Mouse (Mus musculus) v-Abl transformed pro-B cells (cell line): ENCODE data around the gene Sat2.

Experiments used
- in situ Hi-C, 2 experiments: fragments of 400-800 bp; cut with MboI; formaldehyde crosslinking; loops; one replicate each; pipeline ENCODE4 v1.15.1; 2025; ENCODE audit not compliant: unreplicated experiment in 2 of 2

Gene Sat2

GRCm38 (mm10) chr11:69621571-69622268 lies at the start of gene Sat2:
TSS of gene Sat2 (plus strand) at chr11:69622024.
- in situ Hi-C loops, result loop anchor here in 1 of 2 experiments (5.0 to 10.0 kb wide), 2 partner anchors 89 to 253 kb away; partner anchors contain the start of gene Tmem95

DNA sequence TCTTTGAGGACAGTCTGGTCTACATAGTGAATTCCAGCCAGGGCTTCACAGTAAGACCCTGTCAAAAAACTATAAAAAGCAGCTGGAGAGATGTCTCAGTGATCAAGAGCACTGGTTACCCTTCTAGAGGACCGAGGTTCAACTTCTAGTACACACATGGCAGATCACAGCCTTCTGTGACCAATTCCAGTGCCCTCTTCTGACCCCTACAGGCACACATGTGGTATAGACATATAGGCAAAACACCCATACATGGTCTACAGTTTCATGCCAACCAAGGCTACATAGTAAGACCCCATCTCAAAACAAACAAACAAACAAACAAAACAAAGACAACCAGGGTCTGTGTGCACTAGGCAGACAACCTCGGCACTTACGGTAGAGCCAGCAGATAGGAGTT lies 46.6 kb upstream of the Sat2 start:
- in situ Hi-C loops, result loop anchor here (5.0 kb wide), 1 partner anchor 37 kb away; no protein-coding TSS in a partner anchor

GRCm38 (mm10) chr11:69576307-69576706 lies 45.5 kb upstream of the Sat2 start:
- in situ Hi-C loops, result loop anchor here (5.0 kb wide), 1 partner anchor 36 kb away; no protein-coding TSS in a partner anchor

GRCm38 (mm10) chr11:69578301-69578700 lies 43.5 kb upstream of the Sat2 start:
- in situ Hi-C loops, result loop anchor here (5.0 kb wide), 1 partner anchor 34 kb away; no protein-coding TSS in a partner anchor

DNA sequence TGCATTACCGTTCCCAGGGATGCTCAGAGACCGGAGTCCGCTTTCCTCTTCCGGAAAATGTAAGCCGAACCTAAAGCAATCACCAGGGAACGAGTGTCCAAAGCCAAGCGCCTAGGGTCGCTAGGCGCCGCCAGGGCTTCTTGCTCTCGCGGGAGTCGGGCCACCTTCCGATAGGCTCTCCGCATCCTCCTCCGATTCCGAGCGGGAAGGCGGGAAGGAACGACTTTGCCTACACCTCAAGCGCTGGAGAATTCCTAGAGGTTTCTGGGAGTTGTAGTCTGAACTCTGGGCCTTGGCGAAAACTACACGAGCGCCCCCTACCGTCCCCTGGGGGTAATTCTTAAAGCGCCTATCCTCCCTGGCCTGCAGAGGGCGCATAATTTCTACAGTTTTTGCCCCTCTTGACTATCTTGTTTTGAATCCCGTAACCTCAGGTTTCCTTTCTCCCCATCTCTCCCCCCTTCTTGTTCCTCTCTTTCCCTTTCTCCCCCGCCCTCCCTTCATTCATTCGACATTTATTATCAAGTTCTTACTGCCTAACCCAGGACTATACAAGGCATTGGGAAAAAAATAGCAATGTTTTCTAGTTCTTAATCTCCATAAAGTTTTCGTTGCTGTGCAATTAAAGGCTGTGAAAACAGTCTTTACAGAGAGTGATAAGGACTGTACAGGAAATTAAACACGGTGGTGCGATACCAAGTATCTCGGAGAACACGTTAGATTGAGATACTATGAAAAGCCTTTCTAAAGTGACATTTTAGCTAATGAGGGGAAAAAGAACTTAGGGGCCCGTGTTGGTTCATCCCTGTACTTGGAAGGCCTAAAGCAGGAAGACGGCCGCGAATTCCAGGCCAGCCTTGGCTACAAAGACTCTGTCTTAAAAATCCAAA lies 42.5 kb upstream of the Sat2 start:
- in situ Hi-C loops, result loop anchor here (5.0 kb wide), 1 partner anchor 33 kb away; no protein-coding TSS in a partner anchor

DNA sequence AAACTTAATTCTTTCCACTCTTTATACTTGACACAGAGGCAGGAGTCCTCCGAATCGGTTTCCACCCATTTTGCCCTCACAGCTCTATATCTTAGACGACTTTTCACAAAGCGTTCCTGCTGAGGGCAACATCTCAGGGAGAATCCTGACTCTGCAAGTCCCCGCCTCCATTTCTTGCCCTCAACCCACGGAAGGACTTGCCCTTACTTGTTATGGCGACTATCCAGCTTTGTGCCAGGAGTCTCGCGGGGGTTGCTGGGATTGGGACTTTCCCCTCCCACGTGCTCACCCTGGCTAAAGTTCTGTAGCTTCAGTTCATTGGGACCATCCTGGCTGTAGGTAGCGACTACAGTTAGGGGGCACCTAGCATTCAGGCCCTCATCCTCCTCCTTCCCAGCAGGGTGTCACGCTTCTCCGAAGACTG lies 41.7 kb upstream of the Sat2 start, which contains the start of the genes Wrap53 and Trp53:
Gene Wrap53, minus strand, starts transcription at position 165 of the 424 bp plus-strand sequence.
Gene Trp53, plus strand, starts transcription at position 269 of the 424 bp plus-strand sequence.
- in situ Hi-C loops, result no loop called here

DNA sequence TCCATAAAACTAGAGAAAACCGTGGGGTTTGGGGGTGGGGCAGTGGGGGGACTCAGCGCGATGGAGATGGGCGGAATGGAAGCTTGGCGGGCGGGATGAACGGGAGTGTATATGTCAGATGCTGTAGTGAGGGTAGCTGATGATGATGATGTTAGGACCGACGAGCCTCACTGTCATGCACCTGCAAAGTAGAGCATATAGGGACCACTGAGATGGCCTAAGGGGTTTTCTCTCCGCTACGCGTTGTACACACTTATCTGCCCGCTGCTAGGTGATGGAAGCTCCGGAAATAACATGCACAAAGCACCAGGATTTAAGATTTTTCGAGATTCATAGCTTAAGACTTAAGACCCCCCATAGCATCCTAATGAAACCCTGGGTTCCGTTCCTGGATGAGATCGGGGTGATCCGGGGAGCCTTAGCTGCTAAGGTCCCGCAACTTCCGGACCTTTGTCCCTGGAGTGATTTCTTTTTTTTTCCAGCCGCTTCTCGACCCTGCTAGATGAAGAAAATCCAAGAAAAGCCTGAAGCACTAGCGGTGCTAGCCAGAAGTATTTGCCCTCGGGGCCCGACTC lies 41.2 kb upstream of the Sat2 start:
- in situ Hi-C loops, result no loop called here

DNA sequence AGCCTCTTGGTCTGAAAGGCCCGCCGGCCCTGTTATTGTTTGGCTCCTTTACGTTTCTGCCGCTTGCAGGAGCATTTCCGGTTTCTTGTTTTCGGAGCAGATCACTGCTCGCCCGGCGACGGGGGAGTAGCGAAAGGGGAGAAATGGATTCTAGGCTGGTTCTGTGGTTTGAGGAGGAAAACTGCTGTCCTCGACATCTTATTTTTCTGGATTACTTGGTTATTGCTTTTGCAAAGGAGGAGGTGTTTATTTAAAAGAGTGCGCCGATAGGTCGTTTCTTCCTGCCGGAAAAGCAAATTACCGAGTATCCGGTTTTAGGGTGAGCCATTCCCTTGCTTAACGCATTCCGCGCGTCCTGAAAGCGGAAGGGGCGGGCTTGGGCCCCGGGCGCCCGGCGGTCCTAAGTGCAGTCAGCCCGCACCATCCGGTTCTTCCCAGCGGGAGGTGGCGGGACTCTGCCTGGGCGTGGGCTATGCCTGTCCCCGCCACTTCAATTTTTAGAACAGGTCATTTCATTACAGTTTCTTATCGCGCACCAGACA lies 40.6 kb upstream of the Sat2 start:
- in situ Hi-C loops, result no loop called here

DNA sequence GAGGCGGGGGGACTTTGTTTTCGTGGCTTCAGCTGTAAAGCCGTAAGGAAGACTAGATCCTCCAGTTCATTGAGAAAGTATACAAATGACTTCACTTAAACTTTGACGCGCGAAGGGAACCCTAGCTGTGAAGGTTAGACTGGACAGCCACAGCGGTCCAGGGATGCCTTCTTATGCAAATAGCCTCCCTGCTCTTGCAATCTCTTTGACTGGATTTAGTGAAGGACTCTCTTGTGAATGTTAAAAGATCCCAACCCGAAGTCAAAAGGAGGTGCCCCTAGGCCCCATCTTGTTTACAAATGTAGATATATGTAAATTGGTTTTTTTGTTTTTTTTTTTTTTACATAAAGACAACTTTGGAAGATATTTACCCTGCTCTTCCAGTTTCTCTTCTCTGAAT lies 40.0 kb upstream of the Sat2 start:
- in situ Hi-C loops, result no loop called here

DNA sequence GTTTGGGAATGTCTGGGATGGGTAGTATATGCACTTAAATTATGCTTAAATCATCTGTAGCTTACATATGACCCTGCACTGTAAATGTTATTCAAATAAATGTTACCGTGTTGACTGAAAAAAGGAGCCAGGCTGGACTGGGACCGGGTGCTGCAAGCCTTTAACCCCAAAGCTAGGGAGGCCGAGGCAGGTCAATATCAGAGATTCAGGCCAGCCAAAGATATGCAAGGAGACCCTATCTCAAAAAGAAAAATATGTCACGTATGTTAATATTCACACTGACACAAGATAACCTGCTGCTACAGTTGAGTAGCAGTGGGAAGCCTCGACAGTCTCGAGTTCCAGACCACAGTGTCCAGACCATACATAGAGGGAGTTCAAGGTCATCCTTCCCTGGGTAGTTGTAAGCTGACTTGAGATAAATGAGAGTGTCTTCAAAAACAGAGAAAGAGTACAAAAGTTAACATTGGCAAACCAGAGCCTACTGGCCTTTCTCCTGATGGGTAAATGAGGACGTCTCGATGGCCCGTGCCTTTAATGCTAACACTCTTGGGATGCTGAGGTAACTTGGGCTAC lies 39.5 kb upstream of the Sat2 start:
- in situ Hi-C loops, result no loop called here

DNA sequence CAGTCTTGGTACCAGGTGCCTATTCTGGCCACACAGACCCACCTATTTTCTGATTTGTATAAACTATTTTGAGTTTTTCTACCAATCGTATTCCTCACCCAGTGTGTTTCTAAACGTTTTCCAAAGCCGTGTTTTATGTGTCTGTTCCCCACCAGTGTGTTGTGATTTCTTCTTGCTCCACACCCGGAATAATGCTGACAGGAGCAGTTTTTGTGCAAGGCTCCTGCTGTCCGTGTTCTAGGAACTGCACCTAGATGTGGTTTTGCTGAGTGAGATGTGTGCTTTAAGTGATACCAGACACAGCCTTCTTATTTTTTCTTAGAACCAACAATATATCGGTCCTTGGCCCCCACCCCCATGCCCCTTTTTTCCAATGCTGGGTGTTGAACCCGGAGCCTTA lies 37.8 kb upstream of the Sat2 start:
- in situ Hi-C loops, result no loop called here

DNA sequence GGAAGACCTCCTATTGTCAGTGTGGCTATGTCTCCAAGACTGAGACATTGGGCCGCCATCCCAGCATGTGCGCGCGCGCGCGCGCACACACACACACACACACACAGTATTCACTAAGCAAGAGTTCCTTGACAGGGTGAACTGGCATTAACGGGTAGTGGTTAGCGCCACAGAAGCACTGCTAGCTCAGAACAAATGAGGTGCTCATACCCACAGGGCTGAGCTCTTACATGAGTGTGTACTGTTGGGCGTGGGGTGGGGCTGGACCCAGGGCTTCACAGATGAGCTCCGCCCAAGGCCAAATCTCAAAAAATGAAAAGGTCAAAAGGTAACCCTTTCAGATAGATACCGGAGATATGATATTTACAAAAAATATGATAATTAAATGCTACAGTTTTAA lies 36.9 kb upstream of the Sat2 start:
- in situ Hi-C loops, result no loop called here

DNA sequence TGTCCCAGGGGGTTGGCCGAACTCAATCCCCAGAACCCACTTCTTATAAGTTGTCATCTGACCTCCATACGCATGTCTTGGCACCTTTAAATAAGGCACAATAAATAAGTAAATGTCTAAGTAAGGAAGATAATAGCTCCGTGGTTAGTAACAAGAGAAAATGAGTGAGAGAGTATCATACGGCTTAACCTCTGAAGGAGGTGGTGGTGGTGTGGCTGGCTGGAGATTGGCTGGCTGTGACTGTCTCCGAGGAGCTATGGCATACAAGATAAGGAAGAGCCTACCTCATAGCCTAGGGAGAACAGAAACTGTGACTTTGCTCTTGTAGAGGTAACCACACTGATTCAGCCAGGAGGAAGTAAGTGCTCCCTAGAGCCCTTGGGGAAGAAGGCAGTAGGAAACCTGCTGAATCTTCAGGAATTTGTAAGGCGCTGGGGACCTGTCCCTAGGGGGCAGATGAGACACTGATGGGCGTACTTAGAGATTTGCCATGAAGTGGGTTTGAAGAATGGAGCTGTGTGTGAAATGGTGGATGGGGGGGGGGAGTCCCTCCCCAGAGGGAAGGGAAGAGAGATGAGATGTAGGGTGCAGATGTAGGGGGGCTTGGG lies 36.0 kb upstream of the Sat2 start:
- in situ Hi-C loops, result no loop called here

GRCm38 (mm10) chr11:69589207-69589834 lies 32.5 kb upstream of the Sat2 start:
- in situ Hi-C loops, result no loop called here

DNA sequence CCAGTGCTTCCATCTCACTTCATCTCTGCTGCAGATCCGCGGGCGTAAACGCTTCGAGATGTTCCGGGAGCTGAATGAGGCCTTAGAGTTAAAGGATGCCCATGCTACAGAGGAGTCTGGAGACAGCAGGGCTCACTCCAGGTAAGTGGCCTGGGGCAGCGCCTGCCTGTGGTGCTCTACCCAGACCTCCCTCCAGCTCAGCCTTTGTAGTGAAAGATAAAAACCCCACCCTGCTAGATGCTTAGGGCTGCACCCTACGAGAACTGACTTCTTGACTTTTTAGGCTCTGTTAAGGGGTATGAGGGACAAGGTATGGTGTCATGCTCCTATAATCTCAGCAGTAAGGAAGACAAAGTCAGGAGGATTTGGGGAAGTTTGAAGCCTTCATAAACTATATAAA lies 31.2 kb upstream of the Sat2 start:
- in situ Hi-C loops, result no loop called here

- in situ Hi-C loops, result no loop called here
These were observed 30.4 kb upstream of the Sat2 start for GRCm38 (mm10) chr11:69591424-69591823.

DNA sequence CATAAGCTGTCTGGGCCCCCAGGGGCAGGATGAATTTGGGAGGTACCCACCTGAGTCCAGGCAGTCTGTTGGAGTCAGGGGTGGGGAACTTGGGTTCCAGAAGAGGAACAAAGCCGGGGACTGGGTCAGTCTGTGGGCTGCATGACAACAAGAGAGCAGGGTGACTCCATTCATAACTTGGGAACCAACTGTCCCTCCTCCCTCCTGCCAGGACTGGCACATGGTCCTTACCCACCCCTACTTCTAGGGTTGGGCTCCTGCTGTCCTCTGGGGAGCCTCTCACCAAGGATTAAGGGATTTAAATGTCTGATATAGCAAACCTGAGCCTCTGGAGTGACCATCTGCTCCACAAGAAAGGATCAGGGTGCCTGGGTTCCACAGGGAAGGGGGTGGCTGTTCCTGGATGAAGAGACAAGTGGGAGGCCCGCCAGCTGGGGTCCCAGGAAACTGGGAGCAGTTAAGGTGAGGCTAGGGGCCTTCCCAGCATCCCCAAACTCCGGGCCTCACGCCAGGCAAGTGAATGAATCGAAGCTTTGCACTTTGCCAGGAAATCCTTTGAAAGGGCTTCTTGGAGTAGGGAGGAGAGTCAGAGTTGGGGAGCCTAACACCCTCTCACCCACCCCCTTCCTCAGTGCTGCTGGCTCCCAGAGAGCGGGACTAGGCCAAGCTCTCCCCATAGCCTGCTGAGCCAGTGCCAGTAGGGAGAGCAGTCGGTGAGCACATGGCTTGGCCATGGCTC lies 29.8 kb upstream of the Sat2 start:
- in situ Hi-C loops, result no loop called here

- in situ Hi-C loops, result no loop called here
These were observed 29.0 kb upstream of the Sat2 start for GRCm38 (mm10) chr11:69592799-69593198.

DNA sequence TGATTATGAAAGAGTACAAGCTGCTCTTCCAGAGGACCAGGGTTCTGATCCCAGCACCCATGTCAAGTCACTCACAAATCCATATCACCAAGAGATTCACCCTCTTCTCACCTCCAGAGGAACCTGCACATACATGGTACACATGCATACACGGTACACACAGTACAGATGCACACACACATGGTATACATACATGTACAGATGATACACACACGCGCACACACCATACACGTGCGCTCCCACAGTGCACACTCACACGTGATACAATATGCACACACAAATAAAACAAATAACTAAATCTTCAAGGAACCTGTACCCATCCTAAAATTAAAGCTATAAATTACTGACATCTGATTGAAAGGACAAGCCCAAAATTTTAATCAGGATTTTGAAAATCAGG lies 27.0 kb upstream of the Sat2 start:
- in situ Hi-C loops, result no loop called here
